Mouse (Mus musculus) heart, adult 2 months (tissue): ENCODE measurements around the gene Dlg1. TPM values are rescaled to one million over a fixed set of nuclear protein-coding genes. Genes with fewer than 3 reads are reported as not detected.

ENCODE experiments used
- DNase-seq, 2 experiments: peaks; one replicate each; pipeline ENCODE4 v3.0.0; 2021
- H3K27ac ChIP-seq: fragments of 200-600 bp; 2 replicates; pipeline ENCODE4 v1.8.1; 2022
- H3K27me3 ChIP-seq: fragments of 200-500 bp; 2 replicates; pipeline ENCODE4 v1.6.1; 2012; ENCODE audit warnings: mild to moderate bottlenecking, low read length, inconsistent platforms, mixed read lengths; ENCODE audit not compliant: control insufficient read depth, insufficient read depth
- H3K36me3 ChIP-seq: fragments of 200-500 bp; 2 replicates; pipeline ENCODE4 v1.6.1; 2012; ENCODE audit warnings: low read length, inconsistent platforms; ENCODE audit not compliant: control insufficient read depth, insufficient read depth
- H3K4me1 ChIP-seq: fragments of 200-500 bp; 2 replicates; pipeline ENCODE4 v1.6.1; 2011; ENCODE audit warnings: low read length; ENCODE audit not compliant: control insufficient read depth, insufficient read depth
- H3K4me3 ChIP-seq: fragments of 200-600 bp; 2 replicates; pipeline ENCODE4 v1.8.1; 2022
- H3K79me2 ChIP-seq: fragments of 200-500 bp; replicated peaks from 2 replicates; pipeline ENCODE4 v1.6.1; 2012; ENCODE audit warnings: mild to moderate bottlenecking, inconsistent platforms, low read length, moderate library complexity, mixed read lengths; ENCODE audit not compliant: control insufficient read depth, insufficient read depth
- H3K9ac ChIP-seq: fragments of 200-500 bp; 2 replicates; pipeline ENCODE4 v1.6.1; 2012; ENCODE audit warnings: low read depth, mild to moderate bottlenecking, control low read depth, inconsistent platforms, low read length, mixed read lengths
- CTCF ChIP-seq: fragments of 200-600 bp; IDR thresholded peaks from 2 replicates; pipeline ENCODE4 v1.8.1; 2022; ENCODE audit warnings: antibody characterized with exemption, mild to moderate bottlenecking, moderate library complexity
- EP300 ChIP-seq: fragments of 200-500 bp; IDR thresholded peaks from 2 replicates; pipeline ENCODE4 v1.6.1; 2011; ENCODE audit warnings: low read depth, low read length, control low read depth; ENCODE audit not compliant: insufficient read depth
- POLR2A ChIP-seq: fragments of 200-500 bp; IDR thresholded peaks from 2 replicates; pipeline ENCODE4 v1.6.1; 2011; ENCODE audit warnings: mild to moderate bottlenecking, low read depth, low read length, control low read depth; ENCODE audit not compliant: insufficient read depth
- WGBS: fragments of 180-500 bp; shearing (Covaris S2); methylation state at CpG from one replicate; pipeline ENCODE4 v1.1.7; 2018; 5-methylcytosine and 5-hydroxymethylcytosine counted together
- intact Hi-C: fragments of 180-260 bp; cut with DNase I; formaldehyde crosslinking; loops from one replicate; pipeline ENCODE4 v1.15.1; 2025
- polyA plus RNA-seq: library from polyadenylated mRNA; depleted of rRNA; stranded (reverse); fragments of >200 nt; gene quantifications from 2 replicates; pipeline ENCODE4 v1.2.3, GENCODE M21; 2012
- total RNA-seq, 2 experiments: library from RNA; stranded (reverse); gene quantifications; 2 replicates each; pipeline ENCODE4 v1.2.3; 2021

The Dlg1 gene
- total and polyA plus RNA-seq, 3 experiments, result 14.9 to 61.9 (median 56.2) TPM

DNA sequence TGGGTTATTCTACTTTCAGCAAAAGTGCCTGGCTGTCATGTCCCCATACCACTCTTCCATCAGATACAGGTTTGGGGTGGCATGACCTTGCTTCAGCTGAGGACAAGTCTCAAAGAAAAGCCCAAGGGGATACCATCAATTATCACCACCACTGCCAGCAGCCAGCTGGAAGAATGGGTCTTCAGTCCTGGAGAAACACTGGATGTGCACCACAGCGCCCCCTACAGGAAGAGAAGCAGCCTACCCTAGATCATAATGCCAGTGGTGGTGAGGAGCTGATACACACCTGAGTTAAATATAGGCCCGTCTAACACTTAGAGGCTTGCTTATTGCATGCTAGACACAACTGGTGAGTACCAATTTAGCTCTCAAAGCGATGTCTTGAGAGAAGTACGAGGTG is 242.1 kb downstream of the Dlg1 start:
- intact Hi-C loops, result no loop called here
- no peak overlapping the region for H3K9ac ChIP-seq
- no peaks in the 10 kb centered on the region for H3K36me3 ChIP-seq
- H3K79me2 ChIP-seq, result no peaks in the 10 kb centered on the region
- 64% methylated on average over 4 of the region's 4 CpGs for WGBS
- H3K4me3 ChIP-seq, result no peak overlapping the region
- H3K27me3 ChIP-seq, result no peaks in the 10 kb centered on the region
- TF ChIP-seq POLR2A, result no peak
- peak; percentile 46 for TF ChIP-seq CTCF
- no peak overlapping the region for H3K27ac ChIP-seq
- DNase-seq, result no peak
- H3K4me1 ChIP-seq, result peaks cover 1% of the 10 kb centered on the region; the same call in 1 of the 2 replicates

DNA sequence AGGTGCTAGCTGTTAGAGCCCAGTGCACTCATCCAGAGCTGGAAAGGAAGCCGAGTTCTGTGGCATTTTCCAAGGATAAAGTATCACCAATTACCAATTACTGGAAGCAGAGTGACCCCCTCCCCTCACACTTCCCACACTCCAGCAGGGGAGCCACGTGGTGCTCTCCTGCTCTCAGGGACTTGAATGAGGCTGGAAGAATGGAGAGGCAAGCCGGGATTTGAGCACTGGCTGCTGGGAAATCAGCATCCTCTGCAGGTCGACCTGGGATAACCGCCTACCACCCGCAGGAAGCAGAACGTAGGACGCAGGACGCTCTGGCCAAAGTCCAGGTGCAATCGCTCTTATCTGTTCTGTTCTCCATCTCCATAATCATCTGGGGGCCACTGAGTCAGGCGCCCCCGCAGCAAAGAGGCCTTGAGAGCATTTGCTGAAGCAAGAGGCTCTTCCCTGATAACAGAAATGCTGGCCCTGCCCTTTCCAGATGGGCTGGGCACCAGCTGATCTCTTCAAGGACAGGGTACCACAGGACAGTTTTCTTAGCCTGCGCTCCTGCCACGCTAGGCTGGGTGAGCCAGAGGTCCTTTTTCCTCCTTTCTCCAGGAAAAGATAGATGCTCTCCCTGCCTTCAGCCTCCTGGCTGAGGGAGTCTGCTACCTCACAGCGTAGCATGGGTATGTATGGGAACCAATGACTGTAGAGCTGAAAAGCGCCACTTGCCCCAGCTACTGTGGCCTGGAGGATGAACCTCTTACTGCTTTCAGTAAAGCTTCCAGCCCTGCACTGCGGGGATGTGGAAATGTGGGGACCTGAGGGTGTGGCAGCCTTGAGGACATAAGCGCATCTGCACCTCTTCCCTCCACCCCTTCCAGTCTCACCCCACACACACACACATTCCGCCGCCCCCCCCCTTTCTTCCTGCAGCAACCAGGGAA is 242.9 kb downstream of the Dlg1 start:
- Histone ChIP-seq H3K27ac (no peak overlapping the region), H3K4me1 (peaks cover 1% of the 10 kb centered on the region; the same call in 1 of the 2 replicates), H3K4me3 (no peak overlapping the region), H3K36me3 (no peaks in the 10 kb centered on the region), H3K79me2 (no peaks in the 10 kb centered on the region), H3K27me3 (no peaks in the 10 kb centered on the region), H3K9ac (no peak overlapping the region)
- WGBS, result 25% methylated on average over 20 of the region's 20 CpGs
- no peak for TF ChIP-seq POLR2A
- no peak for TF ChIP-seq EP300
- TF ChIP-seq CTCF, result no peak
- DNase-seq, result no peak
- intact Hi-C loops, result no loop called here

- H3K4me3 ChIP-seq, result no peak overlapping the region
- no peak overlapping the region for H3K27ac ChIP-seq
- 18% methylated on average over 9 of the region's 9 CpGs for WGBS
- TF ChIP-seq CTCF (no peak), POLR2A (no peak), EP300 (no peak)
- no peak overlapping the region for H3K9ac ChIP-seq
- no peaks in the 10 kb centered on the region for H3K79me2 ChIP-seq
- DNase-seq, result peak; percentile 39 to 46
- intact Hi-C loops, result no loop called here
- H3K36me3 ChIP-seq, result no peaks in the 10 kb centered on the region
- no peaks in the 10 kb centered on the region for H3K27me3 ChIP-seq
- peaks cover 1% of the 10 kb centered on the region; the same call in 1 of the 2 replicates for H3K4me1 ChIP-seq
Measured at GRCm38 (mm10) chr16:31906896-31907295, 243.7 kb downstream of the Dlg1 start.

DNA sequence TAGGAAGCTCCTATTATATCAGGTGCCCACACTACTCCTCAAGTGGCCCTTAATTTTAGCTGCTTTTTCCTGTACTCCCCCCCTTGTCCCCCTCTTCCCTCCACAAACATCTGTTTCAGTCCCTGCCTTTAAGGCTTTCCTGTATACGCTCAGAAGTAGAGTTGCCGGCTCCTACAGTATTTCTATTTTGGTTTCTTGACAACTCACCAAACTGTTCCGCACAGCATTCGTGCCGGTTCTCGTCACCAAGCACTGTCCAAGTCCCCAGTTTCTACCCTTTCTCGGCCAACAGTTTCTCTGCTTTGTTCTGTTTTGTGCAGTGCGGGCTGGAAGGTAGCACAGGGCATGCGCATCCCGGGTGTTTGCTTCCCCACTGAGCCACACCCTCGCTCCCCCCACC is 245.7 kb downstream of the Dlg1 start:
- H3K27me3 ChIP-seq, result no peaks in the 10 kb centered on the region
- H3K9ac ChIP-seq, result no peak overlapping the region
- 49% methylated on average over 11 of the region's 11 CpGs for WGBS
- intact Hi-C loops, result no loop called here
- H3K27ac ChIP-seq, result no peak overlapping the region
- no peak for DNase-seq
- H3K36me3 ChIP-seq, result no peaks in the 10 kb centered on the region
- no peak overlapping the region for H3K4me3 ChIP-seq
- TF ChIP-seq POLR2A, result no peak
- TF ChIP-seq EP300, result no peak
- no peak for TF ChIP-seq CTCF
- H3K4me1 ChIP-seq, result peaks cover 1% of the 10 kb centered on the region; the same call in 1 of the 2 replicates
- H3K79me2 ChIP-seq, result no peaks in the 10 kb centered on the region

DNA sequence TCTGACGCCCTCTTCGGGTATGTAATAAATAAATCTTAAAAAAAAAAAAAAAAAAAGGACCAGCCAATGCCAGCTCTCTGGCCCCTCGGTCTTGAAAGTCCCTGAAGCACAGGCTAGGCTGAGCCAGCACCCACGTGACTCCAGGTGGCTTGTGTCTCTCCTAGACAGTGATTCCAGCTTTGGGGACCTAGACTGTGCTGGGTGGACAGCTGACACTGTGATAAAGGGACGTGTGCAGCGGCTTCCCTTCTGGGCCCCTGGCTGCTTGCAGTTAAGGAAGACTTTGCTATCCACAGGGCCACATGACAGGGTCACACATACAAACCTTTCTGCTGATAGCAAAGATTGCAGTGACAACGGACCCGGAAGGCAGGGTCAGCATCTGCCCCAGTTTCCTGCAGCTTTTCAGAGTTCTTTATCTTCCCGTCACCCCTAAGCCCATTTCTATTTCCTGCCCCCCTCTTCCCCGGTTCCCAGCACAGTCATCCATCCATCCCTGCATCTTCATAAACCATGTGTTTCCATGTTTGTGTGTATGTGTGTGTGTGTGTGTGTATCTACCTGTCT is 247.1 kb downstream of the Dlg1 start:
- Histone ChIP-seq H3K79me2 (no peaks in the 10 kb centered on the region), H3K27me3 (no peaks in the 10 kb centered on the region), H3K4me3 (no peak overlapping the region), H3K27ac (no peak overlapping the region), H3K9ac (no peak overlapping the region), H3K36me3 (no peaks in the 10 kb centered on the region), H3K4me1 (peaks cover 1% of the 10 kb centered on the region; the same call in 1 of the 2 replicates)
- DNase-seq, result no peak
- no peak for TF ChIP-seq CTCF
- no peak for TF ChIP-seq EP300
- no peak for TF ChIP-seq POLR2A
- 41% methylated on average over 10 of the region's 10 CpGs for WGBS
- intact Hi-C loops, result no loop called here

- intact Hi-C loops, result loop anchor here (1.0 to 5.0 kb wide), 3 partner anchors 39 to 460 kb away; partner anchors contain the start of gene Meltf
- TF ChIP-seq EP300 (no peak), CTCF (no peak), POLR2A (no peak)
Measured at GRCm38 (mm10) chr16:31917776-31918175, 254.5 kb downstream of the Dlg1 start.

More at GRCm38 (mm10) chr16:31917776-31918175, 254.5 kb downstream of the Dlg1 start:
- H3K4me3 ChIP-seq, result no peak overlapping the region
- H3K79me2 ChIP-seq, result no peaks in the 10 kb centered on the region
- H3K9ac ChIP-seq, result no peak overlapping the region
- WGBS, result 71% methylated on average over 11 of the region's 11 CpGs
- H3K27me3 ChIP-seq, result no peaks in the 10 kb centered on the region
- no peaks in the 10 kb centered on the region for H3K36me3 ChIP-seq
- no peaks in the 10 kb centered on the region for H3K4me1 ChIP-seq
- no peak overlapping the region for H3K27ac ChIP-seq
- no peak for DNase-seq
